Mouse (Mus musculus) spleen, adult 2 months (tissue): Measurements from ENCODE around the gene Cfd.

ENCODE experiments used
- CTCF ChIP-seq: fragments of 200-500 bp; IDR thresholded peaks from 2 replicates; pipeline ENCODE4 v1.5.1; 2011; ENCODE audit warnings: mild to moderate bottlenecking, inconsistent platforms; ENCODE audit not compliant: insufficient read depth, insufficient read length, insufficient replicate concordance; ENCODE audit errors: extremely low read depth
- POLR2A ChIP-seq: fragments of 200-500 bp; IDR thresholded peaks from 2 replicates; pipeline ENCODE4 v1.6.1; 2011; ENCODE audit warnings: low read depth, low read length, inconsistent platforms

- TF ChIP-seq CTCF (no peak), POLR2A (no peak)
Observed at GRCm38 (mm10) chr10:79934272-79934721, 43.6 kb downstream of the Cfd start.
